Mouse (Mus musculus) megakaryocyte-erythroid progenitor cell, adult 5-6 weeks (primary cell): Measurements from ENCODE around the gene Macrod2. TPM values are rescaled to one million over a fixed set of nuclear protein-coding genes. Genes with fewer than 3 reads are reported as not detected.

Source experiments
- ATAC-seq: replicated peaks from 2 replicates; pipeline ENCODE4 v1.8.0; 2016; ENCODE audit warnings: mild to moderate bottlenecking, inconsistent platforms; ENCODE audit not compliant: severe bottlenecking, poor library complexity, low FRiP score, low TSS enrichment
- total RNA-seq, 2 experiments: library from RNA; stranded (forward) in 1 of 2; stranded (reverse) in 1 of 2; fragments of 200-1000, 215-1000 nt in 1 of 2; fragments of >200 nt in 1 of 2; fragmentation: Nextera tagmentation in 1 of 2; gene quantifications; 2 replicates each; pipeline ENCODE4 v1.2.3; 2014 to 2017

Gene Macrod2
- total RNA-seq, 2 experiments from 2014 or later = 7.4 to 10.8 TPM

- no peak for ATAC-seq
These were observed 1113.1 kb downstream of the Macrod2 start for GRCm38 (mm10) chr2:141507929-141508897.

- ATAC-seq = no peak
These were observed 1119.9 kb downstream of the Macrod2 start for GRCm38 (mm10) chr2:141514976-141515375.

- ATAC-seq = no peak
These were observed 1127.0 kb downstream of the Macrod2 start for GRCm38 (mm10) chr2:141522081-141522480.

GRCm38 (mm10) chr2:141545877-141546276, 1150.8 kb downstream of the Macrod2 start:
- no peak for ATAC-seq

- ATAC-seq = no peak
These were observed 1156.6 kb downstream of the Macrod2 start for GRCm38 (mm10) chr2:141551701-141552100.

DNA sequence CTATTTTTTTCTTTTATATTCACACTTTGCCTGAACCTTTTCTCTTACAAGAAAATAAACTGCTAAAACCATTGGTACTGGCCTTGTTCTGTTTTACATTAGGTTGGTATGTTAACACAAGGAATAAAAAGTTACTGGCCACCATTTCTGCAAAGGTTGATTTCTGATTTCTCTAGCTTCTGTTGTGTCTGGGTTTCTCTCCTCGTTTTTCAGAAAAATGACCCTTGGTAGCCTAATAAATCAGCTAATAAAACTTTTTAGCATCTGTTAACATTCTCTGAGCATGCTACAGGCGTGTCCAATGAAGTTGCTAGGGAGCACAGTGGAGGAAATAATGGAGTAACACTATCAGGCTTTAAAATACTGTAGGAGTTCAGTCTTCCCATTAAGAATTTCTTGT, 1161.6 kb downstream of the Macrod2 start:
- ATAC-seq = no peak

DNA sequence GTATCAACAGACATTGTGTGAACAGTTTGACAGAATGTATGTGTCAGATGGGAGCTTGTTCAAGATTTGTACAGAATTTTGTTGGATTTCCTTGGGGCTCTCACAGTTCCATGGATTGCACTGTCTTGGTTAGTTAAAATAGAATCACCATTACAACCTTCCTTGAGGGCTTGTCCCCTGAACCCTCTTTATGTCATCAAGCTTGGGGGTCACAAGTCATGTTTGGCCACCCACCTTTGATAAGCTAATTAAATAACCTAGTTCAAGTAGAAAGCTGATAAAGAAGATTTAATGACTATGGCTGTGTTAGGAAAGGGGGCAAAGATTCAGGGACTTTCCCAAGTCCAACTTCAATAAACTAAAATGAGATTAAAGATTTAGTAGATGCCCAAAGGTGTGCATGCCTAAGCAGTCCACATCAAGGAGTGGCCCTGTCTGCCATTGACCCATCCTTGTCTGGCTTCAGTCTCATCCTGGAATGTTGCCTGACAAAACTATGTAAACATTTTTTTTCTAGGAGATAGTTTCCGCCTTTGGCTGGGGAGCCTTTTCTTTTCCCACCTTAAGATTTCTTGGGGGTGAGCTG, 1163.2 kb downstream of the Macrod2 start:
- ATAC-seq = no peak

DNA sequence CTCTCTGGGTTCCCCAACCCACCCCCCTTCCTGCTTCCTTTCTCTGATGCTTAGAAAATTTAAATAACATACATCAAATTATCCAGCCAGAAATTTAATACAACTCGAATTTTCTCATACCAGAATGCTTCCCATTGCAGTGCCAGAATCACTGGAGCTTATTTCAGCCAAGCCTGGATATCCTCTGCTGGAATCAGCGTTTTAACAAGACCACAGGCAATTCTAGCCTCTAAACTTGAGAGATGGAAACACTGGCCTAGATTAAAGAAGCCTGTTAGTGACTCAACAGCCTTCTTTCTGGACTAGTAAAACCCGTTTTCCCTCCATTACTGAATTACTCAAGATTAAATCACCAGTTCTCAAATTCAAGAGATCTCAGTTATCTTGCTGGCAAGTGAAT, 1170.9 kb downstream of the Macrod2 start:
- ATAC-seq = no peak

- ATAC-seq = no peak
These were observed 1176.3 kb downstream of the Macrod2 start for GRCm38 (mm10) chr2:141571360-141571759.

DNA sequence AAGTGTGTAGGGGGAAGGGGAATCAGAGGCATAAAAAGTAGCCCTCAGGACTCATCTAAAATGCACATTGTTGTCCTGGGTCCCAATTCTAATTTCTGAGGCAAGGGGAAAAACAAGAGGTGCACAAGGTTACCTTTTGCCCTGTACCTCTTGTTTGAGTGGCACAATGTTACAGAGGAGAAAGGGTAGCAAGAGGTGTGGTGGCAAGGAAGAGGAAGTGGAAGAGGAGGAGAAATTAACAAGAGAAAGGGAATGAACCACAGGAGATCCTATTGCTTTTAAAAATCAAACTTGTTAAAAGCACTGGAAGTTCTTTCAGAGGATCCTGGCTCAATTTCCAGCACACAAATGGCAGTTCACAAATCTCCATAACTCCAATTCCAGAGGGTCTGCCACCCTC, 1183.1 kb downstream of the Macrod2 start:
- no peak for ATAC-seq

- no peak for ATAC-seq
These were observed 1187.3 kb downstream of the Macrod2 start for GRCm38 (mm10) chr2:141582431-141582830.

DNA sequence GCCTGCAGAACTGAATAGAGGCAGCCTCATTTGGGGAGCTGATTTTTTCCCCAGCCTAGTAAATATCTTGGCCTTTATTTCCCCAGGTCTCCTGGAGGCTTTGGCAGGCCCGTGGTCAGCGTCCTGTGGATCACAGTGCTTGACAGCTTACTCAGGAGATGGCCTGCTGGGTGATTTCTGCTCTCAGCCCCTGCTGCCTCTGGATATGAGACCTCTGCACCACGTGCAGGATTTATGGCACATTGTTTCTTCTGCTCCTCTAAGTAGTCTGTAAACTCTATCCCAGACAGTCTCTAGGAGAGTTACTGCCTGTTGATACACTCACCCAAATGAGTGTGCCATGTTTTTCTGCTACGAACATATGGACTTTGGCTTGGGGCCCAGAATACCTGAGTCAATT, 1187.8 kb downstream of the Macrod2 start:
- ATAC-seq = no peak

- no peak for ATAC-seq
These were observed 1192.2 kb downstream of the Macrod2 start for GRCm38 (mm10) chr2:141587290-141587689.

- no peak for ATAC-seq
These were observed 1196.2 kb downstream of the Macrod2 start for GRCm38 (mm10) chr2:141591326-141591725.

DNA sequence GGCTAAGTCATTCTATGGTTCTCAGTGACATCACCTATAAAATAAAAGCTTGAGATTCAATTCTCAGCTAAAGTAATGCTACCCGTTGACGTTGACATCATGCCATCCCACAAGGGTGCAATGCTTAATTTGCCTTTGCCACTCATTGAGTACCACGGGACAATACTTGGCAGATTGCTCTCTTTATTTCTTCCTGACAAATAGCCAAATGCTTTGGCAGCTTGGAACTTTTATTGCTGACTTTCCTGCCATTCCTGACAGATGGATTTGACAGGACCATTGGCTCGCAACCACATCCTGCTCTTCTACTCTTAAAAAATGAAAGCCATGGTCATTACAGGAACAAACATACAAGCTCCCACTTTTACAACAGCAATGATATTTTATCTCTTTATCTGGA, 1199.7 kb downstream of the Macrod2 start:
- ATAC-seq = no peak

- ATAC-seq = no peak
These were observed 1222.6 kb downstream of the Macrod2 start for GRCm38 (mm10) chr2:141617721-141618120.

- ATAC-seq = no peak
These were observed 1223.1 kb downstream of the Macrod2 start for GRCm38 (mm10) chr2:141618257-141618656.

DNA sequence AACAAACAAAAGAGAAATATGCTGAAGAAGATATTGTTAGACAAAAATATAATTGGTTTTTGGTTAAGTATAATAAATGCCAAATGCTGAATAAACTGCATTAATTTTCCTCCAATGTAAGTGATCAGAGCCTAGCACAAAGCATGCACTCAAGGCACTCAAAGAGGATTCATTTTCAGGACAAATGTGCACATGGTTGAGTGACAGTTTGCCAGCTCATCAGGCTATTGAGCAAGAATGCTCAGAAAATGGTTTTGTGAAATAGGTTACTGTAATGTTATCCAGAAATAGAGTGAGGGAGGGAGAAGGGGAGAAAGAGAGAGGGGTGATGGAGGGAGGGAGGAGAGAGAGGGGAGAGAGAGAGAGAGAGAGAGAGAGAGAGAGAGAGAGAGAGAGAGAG, 1268.9 kb downstream of the Macrod2 start:
- ATAC-seq = no peak

DNA sequence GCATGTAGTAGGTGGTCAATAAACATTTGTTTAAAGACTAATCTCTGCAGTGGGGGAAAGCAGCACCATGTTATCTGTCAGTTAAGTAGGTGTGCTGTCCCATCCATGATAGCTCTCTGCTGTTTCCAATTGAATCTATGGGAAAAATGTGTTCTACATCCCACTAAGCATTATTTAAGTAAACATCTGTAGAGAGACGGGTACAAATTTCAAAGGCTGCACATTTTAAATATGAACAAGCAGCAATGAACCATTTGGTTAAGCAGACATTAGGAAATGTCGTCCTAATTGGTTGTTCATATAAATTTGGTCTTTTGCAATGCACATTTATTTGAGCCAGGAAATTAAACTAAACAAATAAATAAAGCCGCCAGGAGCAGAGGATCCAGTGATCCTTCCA, 1277.7 kb downstream of the Macrod2 start:
- ATAC-seq = no peak

GRCm38 (mm10) chr2:141673405-141673804, 1278.3 kb downstream of the Macrod2 start:
- ATAC-seq = no peak

- ATAC-seq = no peak
These were observed 1302.4 kb downstream of the Macrod2 start for GRCm38 (mm10) chr2:141697541-141697940.
